Mouse (Mus musculus) bone marrow, adult 2 months (tissue): ENCODE data around the gene Nadk2. TPM values are rescaled to one million over a fixed set of nuclear protein-coding genes. Genes with fewer than 3 reads are reported as not detected.

Experiments used
- H3K27ac ChIP-seq: fragments of 200-500 bp; 2 replicates; pipeline ENCODE4 v1.5.1; 2012; ENCODE audit warnings: low read depth, mild to moderate bottlenecking, control low read depth, inconsistent platforms, low read length; ENCODE audit not compliant: control insufficient read depth, poor library complexity, insufficient read depth
- H3K4me1 ChIP-seq: fragments of 200-500 bp; 2 replicates; pipeline ENCODE4 v1.6.1; 2011; ENCODE audit warnings: low read length; ENCODE audit not compliant: control insufficient read depth, insufficient read depth
- H3K4me3 ChIP-seq: fragments of 200-500 bp; replicated peaks from 2 replicates; pipeline ENCODE3; 2011; ENCODE audit warnings: mild to moderate bottlenecking, low read depth, low read length, control low read depth; ENCODE audit not compliant: control insufficient read depth
- CTCF ChIP-seq: fragments of 200-500 bp; IDR thresholded peaks from 2 replicates; pipeline ENCODE4 v1.5.1; 2011; ENCODE audit warnings: low read length, control low read depth; ENCODE audit not compliant: control insufficient read depth, insufficient read depth
- POLR2A ChIP-seq: fragments of 200-500 bp; IDR thresholded peaks from 2 replicates; pipeline ENCODE4 v1.6.1; 2011; ENCODE audit warnings: low read depth, mild to moderate bottlenecking, control low read depth, low read length, borderline replicate concordance; ENCODE audit not compliant: control insufficient read depth
- WGBS: fragments of 180-500 bp; shearing (Covaris S2); methylation state at CpG from one replicate; pipeline ENCODE4 v1.1.7; 2018; 5-methylcytosine and 5-hydroxymethylcytosine counted together
- polyA plus RNA-seq: library from polyadenylated mRNA; stranded (reverse); fragments of >200 nt; gene quantifications from 2 replicates; pipeline ENCODE4 v1.2.4, GENCODE M21; 2011; ENCODE audit warnings: low replicate concordance; ENCODE audit not compliant: missing spikeins, insufficient read depth, insufficient read length

Nadk2 gene
- polyA plus RNA-seq, 1 experiment = 70.0 TPM

GRCm38 (mm10) chr15:9073067-9073608 lies 2.1 kb downstream of the Nadk2 start:
- Histone ChIP-seq H3K27ac (no peak overlapping the region), H3K4me3 (peak overlapping the region; percentile 70), H3K4me1 (peaks cover 2% of the 10 kb centered on the region)
- WGBS = 16% methylated on average over 12 of the region's 12 CpGs
- TF ChIP-seq CTCF = no peak
- no peak for TF ChIP-seq POLR2A

GRCm38 (mm10) chr15:9073684-9074083 lies 2.6 kb downstream of the Nadk2 start:
- no peak overlapping the region for H3K4me3 ChIP-seq
- H3K27ac ChIP-seq = no peak overlapping the region
- TF ChIP-seq CTCF (no peak), POLR2A (no peak)
- peaks cover 2% of the 10 kb centered on the region for H3K4me1 ChIP-seq
- WGBS = 64% methylated on average over 5 of the region's 5 CpGs

GRCm38 (mm10) chr15:9074139-9074538 lies 3.1 kb downstream of the Nadk2 start:
- H3K4me3 ChIP-seq = peak overlapping the region; percentile 44
- WGBS = 25% methylated on average over 2 of the region's 2 CpGs
- peaks cover 2% of the 10 kb centered on the region for H3K4me1 ChIP-seq

GRCm38 (mm10) chr15:9074671-9075070 lies 3.6 kb downstream of the Nadk2 start:
- 23% methylated on average over 4 of the region's 4 CpGs for WGBS
- TF ChIP-seq CTCF (no peak), POLR2A (no peak)
- peak overlapping the region; percentile 18; the same call in 1 of the 2 replicates for H3K27ac ChIP-seq
- no peak overlapping the region for H3K4me3 ChIP-seq
- H3K4me1 ChIP-seq = peaks cover 2% of the 10 kb centered on the region

More at GRCm38 (mm10) chr15:9074139-9074538, 3.1 kb downstream of the Nadk2 start:
- TF ChIP-seq CTCF (no peak), POLR2A (no peak)
- peak overlapping the region; percentile 85 for H3K27ac ChIP-seq

- WGBS = 59% methylated on average over 14 of the region's 14 CpGs
- Histone ChIP-seq H3K4me1 (peaks cover 2% of the 10 kb centered on the region), H3K4me3 (no peak overlapping the region), H3K27ac (peak overlapping the region; percentile 54)
- TF ChIP-seq CTCF (no peak), POLR2A (no peak)
Observed at GRCm38 (mm10) chr15:9075608-9076200, 4.6 kb downstream of the Nadk2 start.

- Histone ChIP-seq H3K27ac (peak overlapping the region; percentile 66), H3K4me1 (peaks cover 2% of the 10 kb centered on the region), H3K4me3 (no peak overlapping the region)
- TF ChIP-seq CTCF (no peak), POLR2A (no peak)
- 52% methylated on average over 12 of the region's 12 CpGs for WGBS
Observed at GRCm38 (mm10) chr15:9078481-9079300, 7.6 kb downstream of the Nadk2 start.

GRCm38 (mm10) chr15:9079626-9080025 lies 8.6 kb downstream of the Nadk2 start:
- H3K27ac ChIP-seq = peak overlapping the region; percentile 33
- WGBS = 56% methylated on average over 5 of the region's 5 CpGs
- H3K4me3 ChIP-seq = no peak overlapping the region
- no peaks in the 10 kb centered on the region; the same call in 1 of the 2 replicates for H3K4me1 ChIP-seq
- TF ChIP-seq CTCF (no peak), POLR2A (no peak)

- H3K4me3 ChIP-seq = no peak overlapping the region
Observed at GRCm38 (mm10) chr15:9080206-9080605, 9.1 kb downstream of the Nadk2 start.

More at GRCm38 (mm10) chr15:9080206-9080605, 9.1 kb downstream of the Nadk2 start:
- 21% methylated on average over 4 of the region's 4 CpGs for WGBS
- no peak for TF ChIP-seq CTCF
- TF ChIP-seq POLR2A = no peak
- Histone ChIP-seq H3K4me1 (no peaks in the 10 kb centered on the region; the same call in 1 of the 2 replicates), H3K27ac (no peak overlapping the region)
